Mouse (Mus musculus): ENCODE results near the gene Ndfip2.

DNA sequence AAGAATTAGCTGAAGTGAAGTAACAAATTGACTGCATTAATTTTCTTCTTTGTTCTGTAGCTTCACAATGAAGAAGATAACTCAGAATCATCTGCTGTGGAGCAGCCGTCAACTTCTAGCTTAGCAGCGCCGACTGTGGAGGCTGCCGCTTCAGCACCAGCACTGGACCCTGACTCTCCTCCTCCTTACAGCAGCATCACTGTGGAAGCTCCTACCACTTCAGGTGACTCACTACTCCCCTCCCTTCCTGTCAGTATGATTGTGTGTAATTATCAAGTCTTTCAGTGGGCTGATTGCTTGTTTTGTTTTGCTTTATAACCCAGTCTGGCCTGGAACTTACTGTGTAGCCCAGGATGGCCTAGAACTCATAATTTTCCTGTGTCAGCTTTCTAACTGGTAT, 29.2 kb downstream of the Ndfip2 start:
- no peak for TF ChIP-seq MAX (IDR thresholded peaks at IDR 0.05)
- no peak for TF ChIP-seq CTCF (IDR thresholded peaks at IDR 0.05; ENCODE audit: control insufficient read depth, insufficient read depth, insufficient read length)
- TF ChIP-seq FOSL1 (IDR thresholded peaks at IDR 0.05; ENCODE audit: insufficient read depth, low read length, poor library complexity, severe bottlenecking) = no peak
- no peak for TF ChIP-seq CEBPB (IDR thresholded peaks at IDR 0.05; ENCODE audit: low read depth)

Measured in C2C12 (cell line).